Mouse (Mus musculus) CD8-positive naive resting alpha-beta T cell, adult 2 months (primary cell): ENCODE data around the gene Ahcyl2.

Experiments
- DNase-seq, 2 experiments: peaks; one replicate each; pipeline ENCODE4 v3.0.0; 2022; ENCODE audit warnings: low read depth in 2 of 2, low spot score in 2 of 2

Gene Ahcyl2

DNA sequence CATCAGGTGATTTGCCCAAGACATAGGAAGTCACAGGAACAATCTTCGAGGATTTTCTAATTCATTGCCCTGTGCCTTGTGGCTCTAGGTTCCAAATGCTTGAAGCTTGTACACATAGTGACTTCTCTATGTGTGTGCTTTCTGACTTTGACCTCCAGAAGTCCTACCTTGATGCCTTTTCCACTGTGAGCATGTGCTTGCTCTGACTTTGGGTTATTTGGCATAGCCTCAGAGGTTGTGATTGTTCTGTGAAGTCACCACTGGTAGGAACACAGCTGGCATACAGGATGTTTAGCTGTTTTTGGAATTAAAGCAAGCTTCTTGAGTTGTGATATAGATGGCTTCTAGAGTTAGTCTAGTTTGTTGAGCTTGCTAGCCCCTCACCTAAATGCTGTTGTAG, 82.3 kb downstream of the Ahcyl2 start:
- DNase-seq: no peak

DNA sequence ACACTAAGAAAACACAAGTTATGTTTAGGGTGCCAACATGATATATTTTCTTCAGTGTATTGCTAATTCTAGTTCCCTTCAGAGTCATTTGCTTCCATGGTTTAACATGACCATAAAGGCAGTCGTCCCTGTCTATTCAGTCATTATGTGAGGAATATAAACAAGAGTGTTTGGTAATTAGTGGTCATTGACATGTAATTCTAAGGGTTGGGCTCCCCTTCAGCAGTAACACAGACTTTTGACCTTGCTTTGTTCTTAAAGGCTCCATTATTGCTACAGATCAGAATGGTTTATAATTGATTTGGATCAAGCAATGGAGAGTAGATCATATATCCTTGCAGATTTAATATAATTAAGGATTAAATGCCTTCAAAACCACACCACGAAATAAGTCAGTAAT, 82.9 kb downstream of the Ahcyl2 start:
- DNase-seq: no peak

DNA sequence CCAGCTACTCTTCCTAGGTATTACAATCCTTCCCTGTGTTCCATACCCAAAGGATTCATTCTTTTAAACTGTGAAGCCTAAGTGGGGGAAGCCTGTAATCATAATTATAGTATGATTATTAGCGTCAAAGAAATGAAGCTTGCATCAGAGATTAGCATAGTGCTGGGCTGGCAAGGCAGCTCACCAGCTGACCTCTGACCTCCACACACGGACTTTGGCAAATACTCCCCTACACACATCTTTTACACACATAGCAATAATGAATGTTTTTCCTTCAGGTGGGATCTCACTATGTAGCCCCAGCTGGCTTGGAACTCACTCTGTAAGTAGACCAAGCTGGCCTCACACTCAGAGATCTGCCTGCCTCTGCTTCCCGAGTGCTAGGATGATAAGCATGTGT, 84.1 kb downstream of the Ahcyl2 start:
- no peak for DNase-seq

DNA sequence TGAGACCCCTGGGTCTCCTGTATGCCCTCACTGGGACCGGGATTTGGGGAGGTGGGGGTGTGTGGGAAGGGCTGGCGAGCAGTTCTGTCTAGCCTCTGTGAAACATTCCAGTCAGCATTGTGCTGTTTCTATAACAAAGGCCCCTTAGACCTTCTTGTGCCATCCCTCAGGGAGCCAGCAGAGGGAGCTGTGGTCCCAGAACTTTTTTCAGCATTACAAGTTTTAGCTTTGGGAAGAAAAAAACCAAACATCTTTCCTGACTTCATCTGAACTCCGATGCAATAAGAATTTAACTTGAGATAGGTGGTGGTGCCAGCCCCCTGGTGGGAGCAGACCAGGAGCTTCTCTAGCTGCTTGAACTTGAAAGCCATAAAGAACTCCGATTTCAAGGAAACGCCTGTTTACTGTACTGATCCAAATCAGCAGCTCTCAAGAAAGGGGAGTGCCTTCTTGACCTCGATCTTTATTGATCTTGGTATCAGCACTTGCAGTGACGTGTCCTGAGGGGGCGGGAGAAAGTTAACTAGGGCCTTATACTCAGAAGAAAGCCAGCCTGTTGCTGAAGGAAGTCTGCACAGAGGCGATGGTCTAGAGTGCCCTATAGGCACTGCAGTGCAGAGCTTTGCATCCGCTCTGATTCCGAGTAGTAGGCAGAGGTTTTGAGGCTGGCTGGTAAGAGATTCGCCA, 85.5 kb downstream of the Ahcyl2 start:
- DNase-seq: peak; percentile 71 to 81

- no peak for DNase-seq
Measured at GRCm38 (mm10) chr6:29853900-29854390, 86.1 kb downstream of the Ahcyl2 start.

- DNase-seq: no peak
Measured at GRCm38 (mm10) chr6:29858619-29859018, 90.8 kb downstream of the Ahcyl2 start.

DNA sequence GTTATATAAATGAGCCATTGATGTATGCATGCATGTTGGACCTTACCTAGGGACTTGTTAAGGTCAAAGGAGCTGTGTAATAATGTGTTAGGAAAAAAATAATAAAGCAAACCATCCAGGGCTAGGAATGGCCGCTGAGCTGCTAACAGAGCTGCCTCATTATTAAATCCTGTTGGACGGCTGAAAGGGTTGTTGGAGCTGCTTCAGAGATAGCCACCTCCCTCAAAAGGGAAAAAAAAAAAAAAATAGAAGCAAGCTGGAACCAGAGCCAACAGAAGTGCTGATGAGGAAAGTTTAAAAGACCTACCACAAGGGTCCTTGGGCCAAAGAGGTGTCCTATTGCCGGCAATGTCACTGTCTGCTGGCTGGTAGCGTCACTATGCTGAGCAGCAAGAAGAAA, 91.5 kb downstream of the Ahcyl2 start:
- DNase-seq: no peak

- peak in 1 of 2 experiments; percentile 34 for DNase-seq
Measured at GRCm38 (mm10) chr6:29860238-29860637, 92.4 kb downstream of the Ahcyl2 start.

- no peak for DNase-seq
Measured at GRCm38 (mm10) chr6:29864926-29865325, 97.1 kb downstream of the Ahcyl2 start.

DNA sequence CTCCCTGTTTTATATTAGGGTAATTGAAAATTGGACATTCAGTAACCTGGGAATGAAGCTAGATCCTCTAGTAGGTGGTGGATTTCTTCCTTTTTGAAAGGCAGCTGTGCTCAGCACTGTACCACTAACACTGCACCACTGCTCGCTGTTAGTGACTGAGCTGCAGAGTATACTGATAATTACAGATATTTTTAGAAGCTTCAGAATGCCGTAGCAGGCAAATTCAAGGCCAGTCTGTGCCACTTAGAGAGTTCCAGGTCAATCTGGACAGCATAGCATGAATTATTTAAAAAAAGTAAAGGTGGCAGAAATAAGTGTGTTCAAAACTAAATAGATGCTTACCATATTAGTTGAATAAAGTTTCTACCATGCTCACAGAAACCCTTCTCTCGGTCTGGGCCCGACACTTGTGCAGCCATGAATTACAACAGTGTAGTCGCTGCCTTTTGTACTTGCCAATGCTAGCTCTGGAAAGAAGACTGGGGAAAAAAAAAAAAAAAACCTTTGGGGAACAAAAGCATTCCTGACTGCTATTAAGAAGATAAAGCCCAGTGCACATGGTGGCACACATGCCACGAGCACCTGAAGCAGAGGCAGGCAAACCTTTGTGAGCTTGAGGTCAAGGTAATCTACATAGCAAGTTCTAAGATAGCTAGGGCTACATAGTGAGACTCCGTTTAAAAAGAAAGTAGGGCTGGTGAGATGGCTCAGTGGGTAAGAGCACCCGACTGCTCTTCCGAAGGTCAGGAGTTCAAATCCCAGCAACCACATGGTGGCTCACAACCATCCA, 99.3 kb downstream of the Ahcyl2 start:
- DNase-seq: no peak

GRCm38 (mm10) chr6:29868341-29868895, 100.6 kb downstream of the Ahcyl2 start:
- no peak for DNase-seq

DNA sequence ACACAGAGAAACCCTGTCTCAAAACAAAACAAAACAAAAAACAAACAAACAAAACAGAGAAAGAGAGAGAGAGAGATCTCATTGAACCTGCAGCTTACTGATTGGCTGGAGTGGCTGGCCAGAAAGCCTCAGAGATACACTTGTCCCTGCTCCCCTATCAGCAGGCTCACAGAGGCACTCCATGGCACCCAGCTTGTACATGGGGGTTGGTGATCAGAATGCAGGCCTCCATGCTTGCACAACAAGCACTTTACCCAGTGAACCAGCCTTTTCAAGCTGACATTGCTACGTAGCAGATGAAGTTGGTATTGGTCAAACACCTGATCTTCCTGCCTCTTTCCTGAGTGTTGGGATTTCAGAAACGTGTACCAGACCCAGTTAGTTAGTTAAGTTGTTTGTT, 105.8 kb downstream of the Ahcyl2 start:
- DNase-seq: no peak

GRCm38 (mm10) chr6:29875576-29875975, 107.8 kb downstream of the Ahcyl2 start:
- DNase-seq: no peak

GRCm38 (mm10) chr6:29876782-29877181, 109.0 kb downstream of the Ahcyl2 start:
- no peak for DNase-seq

DNA sequence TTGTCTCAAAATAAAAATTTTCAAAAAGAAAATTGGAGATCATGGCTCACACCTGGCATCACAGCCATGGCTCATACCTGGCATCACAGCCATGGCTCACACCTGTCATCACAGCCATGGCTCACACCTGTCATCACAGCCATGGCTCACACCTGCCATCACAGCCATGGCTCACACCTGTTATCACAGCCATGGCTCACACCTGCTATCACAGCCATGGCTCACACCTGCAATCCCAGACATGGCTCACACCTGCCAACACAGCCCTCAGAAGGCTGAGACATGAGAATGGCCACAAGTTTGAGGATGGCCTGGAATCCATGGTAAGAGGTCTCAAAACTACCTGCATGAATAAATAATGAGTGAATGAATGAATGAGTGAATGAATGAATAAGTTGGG, 111.8 kb downstream of the Ahcyl2 start:
- DNase-seq: no peak

DNA sequence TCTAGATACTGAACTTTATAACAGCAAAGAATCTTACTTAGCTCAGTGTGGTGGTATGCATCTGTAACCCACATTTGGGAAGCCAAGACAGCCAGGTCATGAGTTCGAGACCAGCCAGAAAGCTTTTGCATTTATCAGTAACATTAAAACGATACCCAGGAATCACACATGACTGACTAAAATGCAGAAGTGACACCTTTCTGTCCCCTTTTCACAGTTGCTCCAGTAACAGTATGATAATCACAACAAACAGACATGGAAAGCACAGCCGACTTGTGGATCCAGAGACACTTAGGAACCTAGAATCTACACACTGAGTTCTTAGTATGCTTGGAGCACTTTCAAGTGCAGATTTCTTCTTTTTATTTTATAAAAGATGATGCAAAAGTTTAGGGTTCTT, 113.0 kb downstream of the Ahcyl2 start:
- no peak for DNase-seq

DNA sequence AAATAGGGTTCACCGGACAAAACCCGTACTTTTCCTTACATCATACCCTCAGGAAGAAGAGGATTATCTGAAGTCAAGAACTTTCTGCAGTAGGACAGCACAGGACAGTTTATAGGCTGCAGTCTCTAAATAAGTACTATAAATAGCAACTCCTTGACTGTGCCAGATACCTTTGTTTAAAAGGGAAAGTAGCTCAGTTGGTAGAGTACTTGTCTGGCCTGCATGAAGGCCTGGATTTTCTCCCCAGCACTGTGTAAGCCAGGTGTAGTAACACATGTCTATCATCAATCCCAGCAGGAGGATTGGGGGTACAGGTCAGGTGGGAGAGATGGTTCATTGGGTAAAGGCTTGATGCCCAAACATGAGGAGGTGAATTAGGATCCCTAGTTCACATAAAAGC, 114.1 kb downstream of the Ahcyl2 start:
- DNase-seq: no peak

GRCm38 (mm10) chr6:29882870-29883269, 115.1 kb downstream of the Ahcyl2 start:
- no peak for DNase-seq

DNA sequence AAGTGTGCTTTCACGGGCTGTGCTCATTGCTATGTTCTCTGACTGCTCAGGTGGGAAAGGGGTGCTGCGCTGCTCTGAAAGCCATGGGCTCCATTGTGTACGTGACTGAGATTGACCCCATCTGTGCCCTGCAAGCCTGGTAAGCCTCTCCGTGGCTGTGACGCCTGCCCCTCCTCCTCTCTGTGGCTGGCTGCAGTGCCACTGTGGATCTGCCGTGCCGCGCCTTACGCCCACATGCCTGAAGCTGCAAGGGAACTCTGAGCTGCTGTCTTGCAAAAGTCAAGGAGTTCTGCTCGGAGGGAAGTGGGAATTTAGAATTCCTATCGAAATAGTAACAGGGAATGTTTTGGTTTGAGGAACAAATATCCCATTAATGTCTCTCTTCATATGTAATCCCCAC, 123.3 kb downstream of the Ahcyl2 start:
- DNase-seq: no peak

- DNase-seq: no peak
Measured at GRCm38 (mm10) chr6:29896976-29897375, 129.2 kb downstream of the Ahcyl2 start.

GRCm38 (mm10) chr6:29901450-29901849, 133.6 kb downstream of the Ahcyl2 start:
- DNase-seq: no peak

DNA sequence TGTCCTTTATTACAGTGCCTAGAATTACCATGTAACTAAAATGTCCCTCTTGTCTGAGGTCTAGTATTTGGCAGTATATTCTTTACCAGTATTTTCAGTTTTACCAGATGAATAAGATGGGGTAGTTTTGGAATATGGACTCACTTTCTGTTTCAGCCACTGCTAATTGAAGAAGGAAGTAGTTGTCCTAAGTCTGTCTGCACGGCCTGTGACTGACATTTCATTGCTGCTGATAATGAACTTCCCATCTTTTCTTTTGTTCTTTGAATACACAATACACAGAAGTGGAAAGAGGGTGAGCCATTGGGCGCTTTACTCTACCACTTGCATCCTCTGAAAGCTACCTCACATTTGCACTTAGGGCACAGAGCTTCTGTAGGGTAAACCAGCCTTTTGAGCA, 134.4 kb downstream of the Ahcyl2 start:
- DNase-seq: no peak
